Mouse (Mus musculus) G1E (cell line): ENCODE results near the gene Nipsnap3b. TPM values are rescaled to one million over a fixed set of nuclear protein-coding genes. Genes with fewer than 3 reads are reported as not detected.

ENCODE experiments used
- ATAC-seq: 2 replicates; pipeline ENCODE4 v1.8.0; 2016; ENCODE audit warnings: mild to moderate bottlenecking; ENCODE audit not compliant: insufficient number of reproducible peaks, poor library complexity, low FRiP score, severe bottlenecking; ENCODE audit errors: extremely low read depth
- DNase-seq: peaks from one replicate; pipeline ENCODE4 v3.0.0; 2012; ENCODE audit warnings: low spot score
- H3K27me3 ChIP-seq: 2 replicates; pipeline ENCODE4 v1.6.1; 2012; ENCODE audit warnings: mild to moderate bottlenecking, low read length, inconsistent platforms; ENCODE audit not compliant: insufficient read depth
- H3K36me3 ChIP-seq: replicated peaks from 2 replicates; pipeline ENCODE3; 2012; ENCODE audit warnings: mild to moderate bottlenecking, inconsistent platforms
- H3K4me1 ChIP-seq: 2 replicates; pipeline ENCODE4 v1.6.1; 2012; ENCODE audit warnings: low read depth, low read length, inconsistent platforms, mixed read lengths; ENCODE audit not compliant: insufficient read depth
- H3K4me3 ChIP-seq: 2 replicates; pipeline ENCODE4 v1.5.1; 2012; ENCODE audit warnings: low read depth, mild to moderate bottlenecking, inconsistent platforms, low read length, moderate library complexity, mixed read lengths
- H3K9me3 ChIP-seq: replicated peaks from 2 replicates; pipeline ENCODE4 v1.6.1; 2012; ENCODE audit warnings: inconsistent platforms
- CTCF ChIP-seq: IDR thresholded peaks from 2 replicates; pipeline ENCODE4 v1.5.1; 2012; ENCODE audit warnings: low read depth, low read length, inconsistent platforms, mixed read lengths
- GATA1 ChIP-seq: IDR thresholded peaks from 2 replicates; pipeline ENCODE4 v1.6.1; 2012; ENCODE audit warnings: borderline replicate concordance, low read length, inconsistent platforms, mixed read lengths
- GATA2 ChIP-seq: IDR thresholded peaks from 2 replicates; pipeline ENCODE4 v1.6.1; 2012; ENCODE audit warnings: low read depth, low read length, inconsistent platforms, borderline replicate concordance
- POLR2AphosphoS5 ChIP-seq: IDR thresholded peaks from 2 replicates; pipeline ENCODE4 v1.6.1; 2012; ENCODE audit warnings: low read depth, low read length, inconsistent platforms; ENCODE audit not compliant: insufficient replicate concordance
- TAL1 ChIP-seq: conservative IDR thresholded peaks from 2 replicates; pipeline ENCODE4 v1.6.1; 2012; ENCODE audit warnings: low read depth, low read length, inconsistent platforms, mixed read lengths
- polyA plus RNA-seq: library from polyadenylated mRNA; stranded (reverse); fragments of >175 nt; gene quantifications from 2 replicates; pipeline ENCODE4 v1.2.3, GENCODE M21; 2012
- total RNA-seq, 2 experiments: library from RNA; stranded (forward) in 1 of 2; stranded (reverse) in 1 of 2; fragments of 200-1000 nt in 1 of 2; fragments of >200 nt in 1 of 2; fragmentation: Nextera tagmentation in 1 of 2; gene quantifications; 2 replicates each; pipeline ENCODE4 v1.2.3; 2014 to 2017

The Nipsnap3b gene
- total and polyA plus RNA-seq, 3 experiments, result 16.0 to 31.5 (median 30.8) TPM

DNA sequence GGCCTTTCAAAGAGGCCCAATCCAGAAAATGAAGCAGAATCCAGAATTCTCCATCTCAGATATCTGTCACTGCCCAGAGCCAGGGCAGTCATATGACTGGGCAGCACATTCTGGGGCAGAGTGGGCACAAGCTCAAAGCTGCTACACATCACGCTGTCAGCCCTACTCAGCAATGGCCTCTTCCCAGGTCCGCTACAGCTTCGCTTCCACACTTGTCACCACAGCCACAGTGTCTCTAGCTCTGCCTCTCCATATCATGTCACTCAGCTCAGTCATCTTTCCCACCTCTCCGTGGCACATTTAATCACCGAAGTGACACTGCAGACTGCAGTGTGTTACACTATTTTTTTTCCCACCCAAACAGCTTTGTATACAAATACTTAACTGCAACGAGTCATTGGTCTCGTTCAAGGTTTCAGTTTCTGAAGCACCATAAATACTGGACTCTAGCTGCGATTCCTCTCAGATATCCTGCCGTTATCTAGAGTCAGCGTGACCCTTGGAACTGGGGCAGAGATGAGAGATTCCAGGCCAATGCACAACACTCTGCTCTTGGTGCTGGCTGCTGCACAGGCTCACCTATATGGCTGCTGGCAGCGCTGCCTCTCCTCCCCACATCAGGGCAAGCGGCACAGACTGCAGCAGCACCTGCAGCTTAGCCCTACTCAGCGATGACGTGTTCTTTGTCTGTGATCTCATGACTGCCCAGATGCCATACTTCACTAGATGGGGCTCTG is 11.7 kb downstream of the Nipsnap3b start:
- TF ChIP-seq TAL1, result no peak
- no peak for TF ChIP-seq CTCF
- no peak for TF ChIP-seq GATA1
- no peak for TF ChIP-seq GATA2
- no peak for TF ChIP-seq POLR2AphosphoS5
- Histone ChIP-seq H3K36me3 (peaks cover 36% of the 10 kb centered on the region), H3K9me3 (peaks cover under 1% of the 10 kb centered on the region), H3K27me3 (no peaks in the 10 kb centered on the region), H3K4me3 (no peak overlapping the region), H3K4me1 (no peaks in the 10 kb centered on the region)
- no peak for ATAC-seq
- DNase-seq, result no peak

GRCm38 (mm10) chr4:53024397-53024796 is 12.7 kb downstream of the Nipsnap3b start:
- DNase-seq, result no peak
- Histone ChIP-seq H3K4me1 (0 out of 2 replicates have a peak, but pooled peaks cover 2% of the 10 kb centered on the region), H3K27me3 (no peaks in the 10 kb centered on the region), H3K9me3 (no peaks in the 10 kb centered on the region), H3K4me3 (no peak overlapping the region), H3K36me3 (peaks cover 30% of the 10 kb centered on the region)
- no peak for ATAC-seq
- no peak for TF ChIP-seq GATA1
- no peak for TF ChIP-seq CTCF

- no peak for DNase-seq
- 0 out of 2 replicates have a peak, but pooled peaks cover 2% of the 10 kb centered on the region for H3K4me1 ChIP-seq
- H3K9me3 ChIP-seq, result no peaks in the 10 kb centered on the region
- H3K27me3 ChIP-seq, result no peaks in the 10 kb centered on the region
- peaks cover 20% of the 10 kb centered on the region for H3K36me3 ChIP-seq
- no peak for ATAC-seq
- H3K4me3 ChIP-seq, result no peak overlapping the region
- no peak for TF ChIP-seq GATA1
- TF ChIP-seq POLR2AphosphoS5, result no peak
- TF ChIP-seq TAL1, result no peak
- TF ChIP-seq CTCF, result no peak
These were observed 16.1 kb downstream of the Nipsnap3b start for GRCm38 (mm10) chr4:53027811-53028210.

DNA sequence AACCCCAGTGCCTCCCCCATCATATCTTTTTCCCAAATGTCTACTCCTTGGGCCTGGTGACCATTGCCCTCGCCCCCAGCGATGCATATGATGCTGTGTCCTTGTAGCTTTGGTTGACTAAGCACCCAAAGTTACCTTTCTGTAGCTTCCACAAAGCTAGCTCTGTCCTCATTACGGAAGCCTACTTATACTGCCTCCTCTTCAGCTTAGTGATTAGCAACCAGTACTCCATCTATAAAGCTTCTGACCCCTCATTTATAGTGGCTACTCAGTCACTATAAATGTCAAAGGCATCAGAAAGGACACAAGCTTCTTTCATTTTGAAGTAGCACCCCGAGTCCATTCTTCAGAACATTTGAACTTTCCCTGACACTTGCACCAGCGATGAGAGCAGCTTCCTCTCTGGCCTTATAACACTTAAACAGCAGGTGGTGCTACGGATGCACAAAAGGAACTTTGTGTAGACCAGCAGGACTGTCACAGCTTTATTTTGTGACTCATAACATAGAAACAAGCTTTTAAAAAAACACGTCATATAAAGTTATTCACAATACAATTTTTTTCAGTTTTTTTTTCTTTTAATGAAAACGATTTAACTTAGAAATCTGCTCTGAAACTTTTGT is 18.8 kb downstream of the Nipsnap3b start:
- no peak for DNase-seq
- ATAC-seq, result no peak
- no peaks in the 10 kb centered on the region for H3K27me3 ChIP-seq
- H3K4me1 ChIP-seq, result 0 out of 2 replicates have a peak, but pooled peaks cover 2% of the 10 kb centered on the region
- no peak for TF ChIP-seq POLR2AphosphoS5
- TF ChIP-seq GATA1, result no peak
- no peak for TF ChIP-seq TAL1
- TF ChIP-seq GATA2, result no peak
- no peak for TF ChIP-seq CTCF
- H3K9me3 ChIP-seq, result no peaks in the 10 kb centered on the region
- peaks cover 35% of the 10 kb centered on the region for H3K36me3 ChIP-seq
- no peak overlapping the region for H3K4me3 ChIP-seq

GRCm38 (mm10) chr4:53043819-53044218 is 32.1 kb downstream of the Nipsnap3b start:
- TF ChIP-seq GATA1, result no peak
- no peak for TF ChIP-seq CTCF
- no peak for TF ChIP-seq POLR2AphosphoS5
- TF ChIP-seq GATA2, result no peak
- no peak for TF ChIP-seq TAL1
- H3K36me3 ChIP-seq, result peaks cover 80% of the 10 kb centered on the region

GRCm38 (mm10) chr4:53045807-53046206 is 34.1 kb downstream of the Nipsnap3b start:
- TF ChIP-seq GATA2 (no peak), TAL1 (no peak), POLR2AphosphoS5 (no peak), CTCF (no peak), GATA1 (no peak)
- peaks cover 80% of the 10 kb centered on the region for H3K36me3 ChIP-seq
- H3K4me1 ChIP-seq, result no peaks in the 10 kb centered on the region
- DNase-seq, result no peak
- H3K4me3 ChIP-seq, result no peak overlapping the region
- no peaks in the 10 kb centered on the region for H3K9me3 ChIP-seq
- H3K27me3 ChIP-seq, result no peaks in the 10 kb centered on the region
- no peak for ATAC-seq

More at GRCm38 (mm10) chr4:53043819-53044218, 32.1 kb downstream of the Nipsnap3b start:
- Histone ChIP-seq H3K4me3 (no peak overlapping the region), H3K9me3 (no peaks in the 10 kb centered on the region), H3K4me1 (no peaks in the 10 kb centered on the region), H3K27me3 (no peaks in the 10 kb centered on the region)
- ATAC-seq (no peak), DNase-seq (no peak)
